Mouse (Mus musculus) thymus, adult 2 months (tissue): ENCODE measurements at regions not wholly inside any gene's neighbourhood (a gene's known extent, or its start where the extent isn't known, plus 50 kb on each side); places are given as distances from the start of the nearest gene placed in this dataset.

Experiments
- DNase-seq: peaks from one replicate; pipeline ENCODE4 v3.0.0; 2021
- H3K27ac ChIP-seq: fragments of 200-500 bp; 2 replicates; pipeline ENCODE4 v1.5.1; 2012; ENCODE audit warnings: low read length, control low read depth; ENCODE audit not compliant: control insufficient read depth, insufficient read depth
- H3K27me3 ChIP-seq: fragments of 200-500 bp; 2 replicates; pipeline ENCODE4 v1.6.1; 2012; ENCODE audit warnings: mild to moderate bottlenecking, low read length, moderate library complexity, mixed read lengths; ENCODE audit not compliant: control insufficient read depth, insufficient read depth
- H3K36me3 ChIP-seq: fragments of 200-500 bp; 2 replicates; pipeline ENCODE4 v1.6.1; 2012; ENCODE audit warnings: mild to moderate bottlenecking, low read length, moderate library complexity; ENCODE audit not compliant: control insufficient read depth, insufficient read depth
- H3K4me1 ChIP-seq: fragments of 200-500 bp; replicated peaks from 2 replicates; pipeline ENCODE4 v1.6.1; 2012; ENCODE audit warnings: low read length; ENCODE audit not compliant: control insufficient read depth, insufficient read depth
- H3K4me3 ChIP-seq: fragments of 200-500 bp; 2 replicates; pipeline ENCODE4 v1.5.1; 2012; ENCODE audit warnings: mild to moderate bottlenecking, low read length, control low read depth, moderate library complexity; ENCODE audit not compliant: control insufficient read depth, insufficient read depth
- CTCF ChIP-seq: fragments of 200-500 bp; IDR thresholded peaks from 2 replicates; pipeline ENCODE4 v1.5.1; 2012; ENCODE audit warnings: mild to moderate bottlenecking, control low read depth, low read length, moderate library complexity, borderline replicate concordance; ENCODE audit not compliant: control insufficient read depth, poor library complexity, insufficient read depth; ENCODE audit errors: extremely low read depth
- POLR2A ChIP-seq: fragments of 200-500 bp; IDR thresholded peaks from 2 replicates; pipeline ENCODE4 v1.6.1; 2012; ENCODE audit warnings: mild to moderate bottlenecking, low read length, control low read depth, moderate library complexity; ENCODE audit not compliant: control insufficient read depth, poor library complexity, insufficient read depth; ENCODE audit errors: extremely low read depth
- WGBS: fragments of 180-500 bp; shearing (Covaris S2); methylation state at CpG from one replicate; pipeline ENCODE4 v1.1.7; 2018; 5-methylcytosine and 5-hydroxymethylcytosine counted together

DNA sequence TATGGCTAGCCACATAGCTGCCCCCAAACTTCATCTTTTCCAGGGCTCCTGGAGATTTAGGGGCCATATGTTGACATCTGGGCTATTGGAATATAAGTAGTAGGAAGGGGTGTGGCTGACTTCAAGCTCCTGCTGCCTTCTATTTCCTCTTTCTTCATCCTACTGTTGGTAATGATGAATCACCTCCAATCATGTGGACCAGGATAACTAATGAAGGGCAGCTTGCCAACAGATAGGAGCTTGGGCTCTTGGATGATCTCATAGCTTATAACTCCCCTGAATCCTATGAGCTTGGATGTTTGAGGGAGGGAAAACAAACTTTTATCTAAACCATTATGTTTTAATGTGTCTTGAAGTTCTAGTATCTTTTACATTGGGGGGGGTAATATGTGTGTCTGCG, 92.2 kb upstream of the Tsc22d2 start:
- WGBS, result 90% methylated on average over 1 of the region's 1 CpGs
- no peak for TF ChIP-seq POLR2A
- TF ChIP-seq CTCF, result no peak
- H3K36me3 ChIP-seq, result no peaks in the 10 kb centered on the region
- no peak for DNase-seq
- no peaks in the 10 kb centered on the region for H3K4me1 ChIP-seq
- no peak overlapping the region for H3K27ac ChIP-seq
- no peaks in the 10 kb centered on the region for H3K27me3 ChIP-seq
- H3K4me3 ChIP-seq, result no peak overlapping the region

DNA sequence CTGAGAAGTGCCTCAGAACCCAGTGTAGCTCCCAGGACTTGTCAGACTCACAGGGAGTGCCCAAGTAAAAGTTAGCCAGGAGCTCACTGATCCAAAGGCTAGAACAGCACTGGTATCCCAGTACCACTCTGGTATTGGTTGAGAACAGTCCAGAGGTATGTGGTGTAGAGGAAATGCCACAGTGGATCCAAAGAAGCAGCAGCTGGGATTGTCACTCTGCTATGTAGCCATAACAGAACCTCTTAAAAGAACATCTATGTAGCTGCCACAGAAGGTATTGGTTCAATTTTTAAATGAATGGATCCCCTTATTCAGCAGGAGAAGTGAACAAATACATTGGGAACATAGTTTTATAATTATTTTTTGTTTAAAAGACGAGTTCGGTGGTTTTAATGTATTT, 86.8 kb upstream of the Tsc22d2 start:
- H3K27me3 ChIP-seq, result no peaks in the 10 kb centered on the region
- no peaks in the 10 kb centered on the region for H3K36me3 ChIP-seq
- H3K4me3 ChIP-seq, result no peak overlapping the region
- 90% methylated on average over 2 of the region's 2 CpGs for WGBS
- DNase-seq, result no peak
- TF ChIP-seq POLR2A (no peak), CTCF (no peak)
- no peak overlapping the region for H3K27ac ChIP-seq
- no peaks in the 10 kb centered on the region for H3K4me1 ChIP-seq

DNA sequence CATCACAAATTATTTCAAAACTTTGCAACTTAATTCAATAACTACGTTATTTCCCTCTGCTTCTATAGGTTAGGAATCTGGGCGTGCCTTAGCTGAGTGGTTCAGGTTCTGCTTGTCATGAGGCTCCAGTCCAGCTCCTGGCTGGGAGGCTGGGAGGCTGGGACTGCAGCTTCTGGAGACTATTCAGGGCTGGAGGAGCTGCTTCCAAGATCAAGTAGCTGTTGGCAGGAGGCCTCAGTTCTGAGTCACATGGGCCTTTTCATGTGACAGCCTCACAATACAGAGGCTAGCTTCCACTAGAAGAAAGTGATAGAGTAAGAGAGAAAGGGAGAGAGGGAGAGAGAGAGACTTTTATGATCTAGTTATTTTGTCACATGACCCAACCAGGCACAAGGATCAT, 84.3 kb upstream of the Tsc22d2 start:
- Histone ChIP-seq H3K4me1 (no peaks in the 10 kb centered on the region), H3K27ac (no peak overlapping the region), H3K27me3 (no peaks in the 10 kb centered on the region), H3K36me3 (no peaks in the 10 kb centered on the region), H3K4me3 (no peak overlapping the region)
- no peak for TF ChIP-seq CTCF
- TF ChIP-seq POLR2A, result no peak
- DNase-seq, result no peak
- 95% methylated on average over 2 of the region's 2 CpGs for WGBS

DNA sequence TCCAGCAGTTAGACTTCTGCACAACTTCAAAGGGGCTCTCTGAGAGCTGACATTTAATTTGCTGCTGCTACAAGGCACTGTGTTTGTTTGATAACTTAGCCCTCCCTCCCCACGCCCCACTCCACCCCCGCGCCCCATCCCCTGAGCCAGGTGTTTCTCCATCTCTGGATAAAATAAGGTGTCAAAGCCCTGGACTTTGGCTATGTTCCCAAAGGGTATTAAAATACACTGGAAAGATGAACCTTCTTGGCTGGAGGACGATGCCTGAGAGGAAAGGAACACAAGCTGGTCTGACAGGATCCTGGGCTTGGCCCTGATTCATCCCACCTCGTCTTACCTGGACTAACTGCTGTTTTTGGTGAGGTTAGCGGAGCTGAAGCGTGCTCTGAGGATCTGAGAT, 80.5 kb upstream of the Tsc22d2 start:
- H3K36me3 ChIP-seq, result no peaks in the 10 kb centered on the region
- H3K4me1 ChIP-seq, result no peaks in the 10 kb centered on the region
- H3K27ac ChIP-seq, result no peak overlapping the region
- DNase-seq, result no peak
- TF ChIP-seq POLR2A (no peak), CTCF (no peak)
- H3K4me3 ChIP-seq, result no peak overlapping the region
- WGBS, result 76% methylated on average over 7 of the region's 7 CpGs
- no peaks in the 10 kb centered on the region for H3K27me3 ChIP-seq

DNA sequence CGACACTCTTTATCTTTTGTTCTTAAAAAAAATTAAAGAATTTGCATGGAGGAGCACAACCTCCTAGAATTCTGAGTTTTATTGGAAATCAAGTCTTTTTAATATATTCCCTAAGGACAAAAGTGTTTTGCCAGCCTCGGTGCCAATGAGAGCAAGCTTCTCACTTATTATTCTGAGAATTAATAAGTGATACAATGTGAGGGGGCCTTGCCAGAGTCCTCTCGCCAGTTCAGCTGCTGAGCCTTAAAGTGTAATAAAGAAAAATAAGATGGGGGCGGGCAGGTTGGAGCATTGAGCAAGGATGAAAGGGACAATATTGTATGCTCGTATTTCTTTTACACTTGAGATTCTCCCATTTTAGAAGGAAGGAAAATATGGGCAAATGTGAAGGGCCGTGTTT, 79.2 kb upstream of the Tsc22d2 start:
- no peak overlapping the region for H3K27ac ChIP-seq
- no peak overlapping the region for H3K4me3 ChIP-seq
- no peak for DNase-seq
- no peaks in the 10 kb centered on the region for H3K36me3 ChIP-seq
- TF ChIP-seq CTCF, result no peak
- no peak for TF ChIP-seq POLR2A
- no peaks in the 10 kb centered on the region for H3K4me1 ChIP-seq
- no peaks in the 10 kb centered on the region for H3K27me3 ChIP-seq
- WGBS, result 88% methylated on average over 6 of the region's 6 CpGs

DNA sequence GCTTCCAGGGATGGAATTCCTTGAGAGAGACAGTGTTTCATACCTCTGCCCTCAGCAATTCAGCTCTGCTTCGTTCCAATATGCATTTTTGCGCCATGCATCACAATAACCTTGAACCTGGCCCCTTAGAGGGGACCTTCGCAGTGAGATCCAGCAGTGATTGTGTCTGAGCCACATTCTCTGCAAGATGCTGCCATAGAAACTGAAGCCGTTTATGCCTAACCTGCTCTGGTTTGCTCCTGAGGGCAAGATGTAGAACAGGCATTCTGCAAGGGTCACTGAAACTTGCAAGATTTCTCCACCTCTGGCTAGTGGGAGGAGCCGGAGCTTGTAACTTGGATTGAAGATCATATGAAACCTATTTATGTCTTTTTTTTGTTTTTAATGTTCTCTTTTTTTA, 78.4 kb upstream of the Tsc22d2 start:
- Histone ChIP-seq H3K27me3 (no peaks in the 10 kb centered on the region), H3K36me3 (no peaks in the 10 kb centered on the region), H3K4me1 (no peaks in the 10 kb centered on the region), H3K4me3 (no peak overlapping the region), H3K27ac (no peak overlapping the region)
- no peak for DNase-seq
- 84% methylated on average over 5 of the region's 5 CpGs for WGBS
- TF ChIP-seq CTCF (no peak), POLR2A (no peak)

DNA sequence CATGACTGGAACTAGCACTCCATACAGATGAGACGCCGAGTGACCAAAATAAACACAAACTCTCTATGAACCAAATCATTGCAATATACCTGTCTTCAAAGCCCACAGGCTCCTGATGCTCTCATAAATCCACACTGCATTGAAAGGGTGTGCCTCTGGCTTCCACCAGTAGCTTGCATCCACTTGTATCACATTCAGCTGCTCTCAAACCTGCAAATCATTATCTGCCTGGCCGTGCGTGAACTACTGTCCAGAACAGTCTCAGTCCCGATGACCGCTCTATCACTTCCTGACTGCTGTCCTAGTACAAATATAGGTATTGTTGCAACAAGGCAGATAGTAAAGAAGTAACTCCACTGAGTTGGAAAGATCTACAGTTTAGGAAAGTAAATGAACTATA, 77.9 kb upstream of the Tsc22d2 start:
- no peaks in the 10 kb centered on the region for H3K4me1 ChIP-seq
- no peaks in the 10 kb centered on the region for H3K27me3 ChIP-seq
- no peak overlapping the region for H3K4me3 ChIP-seq
- TF ChIP-seq CTCF, result no peak
- no peak for TF ChIP-seq POLR2A
- 91% methylated on average over 6 of the region's 6 CpGs for WGBS
- no peak for DNase-seq
- no peak overlapping the region for H3K27ac ChIP-seq
- H3K36me3 ChIP-seq, result no peaks in the 10 kb centered on the region
